Mouse (Mus musculus): ENCODE measurements around the gene Dapp1. TPM values are rescaled to one million over a fixed set of nuclear protein-coding genes. Genes with fewer than 3 reads are reported as not detected.
"Not testable (repeated sequence)": the region's sequence is repeated elsewhere in the genome, so short reads cannot be mapped to it uniquely, and the experiment has no call there.

Gene Dapp1
- total RNA-seq, 2 experiments from 2014 or later: 3.8 to 5.0 TPM

DNA sequence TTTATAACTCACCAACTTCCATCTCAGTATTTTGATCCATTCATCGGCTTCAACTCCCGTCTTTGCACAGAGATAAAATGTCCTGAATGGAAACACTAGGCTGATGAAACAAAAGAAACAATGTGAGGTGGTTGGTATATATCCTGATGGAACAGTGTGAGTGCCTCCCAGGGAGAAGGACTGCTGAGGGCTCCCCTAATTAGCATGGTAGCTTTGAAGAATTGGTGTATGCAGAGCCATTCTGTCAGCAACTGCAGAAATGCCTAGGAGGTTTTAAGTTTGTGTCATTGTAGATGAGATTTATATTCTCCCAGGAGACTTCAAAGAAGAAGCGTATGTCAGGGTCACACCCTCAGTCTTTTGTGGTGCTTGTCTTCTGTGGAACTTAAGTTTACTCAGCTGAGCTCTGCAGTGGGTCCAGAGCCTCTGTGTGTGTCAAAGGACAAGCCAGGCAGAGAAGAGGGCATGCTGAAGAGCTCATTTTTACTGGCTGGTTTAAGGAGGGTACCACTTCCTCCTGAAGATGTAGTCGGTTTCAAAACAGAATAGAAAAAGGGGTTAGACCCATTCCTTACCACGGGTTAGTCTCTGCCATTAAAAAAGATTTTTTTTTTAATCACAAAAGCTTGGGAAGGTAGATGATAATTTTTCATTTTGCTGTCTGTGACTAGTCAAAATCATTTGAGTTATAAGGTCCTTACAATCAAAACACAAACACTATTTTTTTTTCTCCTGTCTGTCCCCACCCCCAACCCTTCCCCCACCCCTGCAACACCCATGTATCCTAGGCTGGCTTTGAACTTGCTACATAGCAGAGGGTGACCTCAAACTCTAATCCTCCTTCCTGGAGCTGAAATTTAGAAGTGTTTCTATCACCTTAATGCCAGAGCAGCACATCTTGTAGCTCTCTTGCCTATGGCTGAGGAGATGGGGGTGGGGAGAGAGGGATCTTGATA, 45.5 kb downstream of the Dapp1 start:
- DNase-seq: no peak
- intact Hi-C loops (cut with DNase I): loop anchor here (1.0 to 5.0 kb wide), 2 partner anchors 51 to 210 kb away; no protein-coding TSS in a partner anchor

DNA sequence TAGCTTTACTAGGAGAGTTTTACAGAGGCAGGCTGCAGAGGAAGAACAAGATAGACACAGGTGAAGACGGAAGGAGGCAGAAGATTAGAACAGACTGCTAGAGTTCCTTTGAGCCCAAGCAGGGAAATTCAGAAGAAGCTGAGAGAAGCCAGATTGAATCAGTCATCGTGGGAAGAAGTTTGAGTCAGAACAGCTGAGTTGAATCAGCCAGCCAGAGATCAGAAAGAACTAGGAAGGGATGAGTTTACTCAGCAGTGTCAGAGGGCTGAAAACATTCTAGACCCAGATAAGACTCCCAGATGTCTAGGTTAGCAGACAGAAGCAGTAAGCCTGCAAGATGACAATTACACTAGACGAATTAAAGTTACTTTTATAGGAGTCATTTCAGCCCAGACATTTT, 47.4 kb downstream of the Dapp1 start:
- intact Hi-C loops (cut with DNase I): no loop called here
- DNase-seq: no peak

DNA sequence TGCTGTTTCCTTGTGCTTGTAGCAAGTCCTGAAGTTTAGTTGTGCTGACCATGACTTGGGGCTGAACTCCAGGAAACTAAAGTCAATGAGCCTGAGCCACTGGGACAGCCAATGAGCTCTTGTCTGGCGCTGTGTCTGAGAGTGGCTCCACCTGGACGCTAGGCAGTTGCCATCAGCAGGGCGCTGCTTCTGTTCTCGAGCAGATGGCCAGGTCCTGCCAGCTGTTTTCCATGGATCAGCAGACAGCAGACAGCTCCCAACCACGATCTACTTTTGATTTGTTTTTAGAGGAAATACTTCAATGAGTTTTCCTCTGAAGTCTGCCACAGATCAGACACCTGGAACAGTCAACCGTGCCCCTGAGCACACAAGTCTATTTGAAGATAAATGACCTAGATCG, 48.6 kb downstream of the Dapp1 start:
- DNase-seq: no peak
- intact Hi-C loops (cut with DNase I): no loop called here

DNA sequence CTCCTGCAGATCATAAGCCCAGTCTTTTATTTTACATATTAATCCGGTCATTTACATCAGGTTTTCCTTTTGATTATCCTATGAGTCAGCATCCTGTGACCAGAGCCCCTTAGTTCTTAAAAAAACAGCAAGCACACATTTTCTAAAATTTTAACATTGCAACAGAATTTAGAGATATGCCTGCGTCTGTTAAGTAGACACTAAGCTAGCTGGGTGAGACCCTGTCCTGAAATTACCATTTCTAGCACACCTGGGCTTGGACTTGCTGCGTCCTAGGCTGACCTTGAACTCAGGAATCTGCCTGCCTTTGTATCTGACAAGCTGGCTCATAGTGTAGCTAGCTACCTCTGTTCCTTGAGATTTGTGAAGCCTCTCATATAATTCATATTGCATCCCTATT, 51.4 kb downstream of the Dapp1 start:
- intact Hi-C loops (cut with DNase I): no loop called here
- no peak for DNase-seq

DNA sequence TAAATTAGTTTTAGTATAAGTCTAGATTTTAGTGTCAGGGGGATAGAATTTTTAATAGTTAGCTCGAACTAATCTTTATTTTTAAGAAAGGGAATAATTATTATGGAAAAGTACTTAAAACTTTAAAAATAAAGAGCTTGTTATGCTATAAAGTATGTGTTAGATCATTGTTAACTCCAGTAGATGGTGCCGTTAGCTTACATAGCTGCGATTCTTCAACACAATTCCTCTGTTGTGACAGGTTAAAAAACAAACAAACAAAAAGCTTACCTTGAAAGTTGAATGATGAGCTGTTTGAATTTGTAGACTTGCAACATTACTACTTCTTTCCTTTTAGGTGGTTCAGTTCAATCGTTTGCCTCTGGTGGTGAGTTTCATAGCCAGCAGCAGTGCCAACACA, 54.3 kb downstream of the Dapp1 start:
- intact Hi-C loops (cut with DNase I): no loop called here
- DNase-seq: no peak

DNA sequence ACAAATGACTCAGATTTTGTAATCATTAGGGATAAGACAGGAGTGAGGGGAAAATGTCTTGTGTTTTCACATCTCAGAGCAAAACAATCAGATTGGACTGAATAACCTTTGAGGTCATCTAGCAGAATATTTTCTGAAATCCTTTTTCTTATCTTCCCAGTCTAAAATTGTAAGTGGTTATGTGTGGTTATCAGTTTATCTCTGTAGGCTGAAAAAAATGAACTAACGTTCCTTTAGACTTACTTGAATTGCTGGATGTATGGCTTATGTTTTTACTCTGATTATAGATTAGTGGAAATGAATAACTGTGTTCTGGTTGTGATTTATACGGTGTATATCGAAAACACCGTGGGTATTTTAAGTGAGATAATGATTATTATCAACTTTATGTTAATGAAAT, 60.8 kb downstream of the Dapp1 start:
- DNase-seq: no peak
- intact Hi-C loops (cut with DNase I): no loop called here

DNA sequence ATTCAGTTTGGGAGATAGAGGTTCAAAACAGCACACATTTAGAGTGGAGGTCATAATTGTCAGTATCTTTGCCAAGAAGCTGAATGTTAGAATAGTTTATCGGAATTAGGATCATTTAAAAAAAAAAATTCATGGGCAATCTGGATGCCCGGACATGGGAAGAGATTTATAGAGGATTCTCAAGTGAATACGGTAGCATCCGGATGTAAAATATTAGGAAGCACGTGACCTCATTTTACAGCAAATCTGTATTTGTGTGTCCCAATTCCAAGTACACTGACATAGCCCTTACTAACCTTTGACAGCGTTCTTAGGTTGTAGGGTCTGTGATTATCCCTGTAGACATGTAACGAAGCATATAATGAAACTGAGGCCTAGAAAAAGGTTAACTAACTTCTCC, 61.9 kb downstream of the Dapp1 start:
- DNase-seq: no peak
- intact Hi-C loops (cut with DNase I): loop anchor here (2.0 to 10.0 kb wide), 2 partner anchors 55 to 145 kb away; partner anchors contain the start of gene H2afz

DNA sequence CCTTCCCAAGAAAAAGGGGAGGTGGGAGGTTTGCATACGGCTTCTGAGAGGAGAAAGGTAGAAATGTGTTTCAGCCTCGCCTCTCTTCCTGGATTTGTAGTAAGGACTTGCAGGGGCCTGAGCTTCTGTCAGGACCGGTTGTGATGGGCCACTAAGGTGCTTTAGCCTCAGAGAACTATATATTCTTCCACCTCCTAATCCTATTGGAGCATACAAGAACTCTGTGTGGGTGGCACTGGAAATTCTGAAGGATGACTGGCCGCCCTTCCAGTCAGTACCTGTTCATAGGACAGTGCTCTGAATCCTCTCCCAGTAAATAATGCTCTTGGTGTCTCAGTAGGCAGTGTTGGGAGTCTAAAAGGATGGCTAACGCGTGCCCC, 62.4 kb downstream of the Dapp1 start:
- no peak for DNase-seq
- intact Hi-C loops (cut with DNase I): loop anchor here (2.0 to 10.0 kb wide), 2 partner anchors 54 to 144 kb away; partner anchors contain the start of gene H2afz

DNA sequence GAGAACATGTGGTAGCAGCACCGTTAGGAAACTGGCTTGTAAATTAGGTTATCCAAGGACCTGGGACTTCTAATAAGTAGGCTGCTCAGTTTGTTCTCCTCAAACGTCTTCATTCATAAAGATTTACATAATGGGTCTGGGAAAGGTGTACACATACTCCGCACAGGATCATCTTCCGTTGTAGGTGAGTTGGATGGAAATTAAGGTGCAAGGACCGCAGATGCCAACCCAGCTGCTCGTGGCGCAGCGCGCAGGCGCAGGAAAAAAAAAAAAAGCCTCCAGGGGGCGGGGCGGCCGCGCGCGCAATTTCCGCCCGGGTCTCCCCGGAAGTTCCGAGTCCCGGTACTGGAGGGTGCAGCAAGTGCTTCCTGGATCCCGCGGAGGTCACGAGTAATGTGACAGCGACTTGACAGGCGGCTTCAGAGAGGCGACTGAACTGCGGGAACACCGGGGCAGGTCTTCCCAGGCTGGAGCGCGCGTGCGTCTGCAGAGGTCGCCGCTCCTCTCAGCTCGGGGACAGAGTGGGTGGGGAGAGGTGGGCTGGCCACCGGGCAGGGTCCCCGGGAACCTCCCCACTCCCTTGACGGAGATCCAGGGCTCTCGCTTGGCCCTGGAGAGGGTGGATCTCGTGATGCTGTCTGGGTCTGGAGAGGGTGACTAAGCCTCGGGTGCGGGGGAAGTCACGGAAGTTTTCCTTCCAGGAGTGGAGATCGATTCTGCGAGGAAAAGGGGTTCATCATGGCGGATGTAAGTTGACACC, 63.0 kb downstream of the Dapp1 start, which contains the start of gene Lamtor3:
Lamtor3 (plus strand) TSS at position 335 of the 760 bp plus-strand sequence.
- intact Hi-C loops (cut with DNase I): loop anchor here (2.0 to 10.0 kb wide), 2 partner anchors 54 to 144 kb away; partner anchors contain the start of gene H2afz
- DNase-seq: peak; percentile 88 to 89

DNA sequence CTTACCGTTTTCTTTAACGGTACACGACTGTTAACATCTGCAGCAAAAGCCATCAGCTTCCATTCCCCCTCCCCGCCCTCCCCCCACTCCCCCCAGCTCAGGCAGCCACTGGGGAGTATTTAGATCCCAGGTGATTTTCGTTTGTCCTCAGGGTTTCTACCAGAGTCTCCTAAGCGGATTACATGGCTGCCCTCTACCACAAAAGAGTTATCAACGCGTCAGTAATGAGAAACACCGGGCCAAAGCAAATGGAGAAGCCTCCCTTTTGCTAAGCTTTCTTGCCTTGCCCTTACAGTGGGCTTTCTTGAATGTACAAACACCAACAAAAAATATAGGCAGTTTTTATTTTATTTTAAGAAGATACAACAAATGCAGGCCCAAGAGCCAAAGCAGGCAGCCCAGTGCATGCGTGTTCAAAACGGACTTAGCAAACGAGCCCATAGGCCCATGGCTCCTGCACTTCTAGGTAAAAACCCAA, 63.6 kb downstream of the Dapp1 start:
- intact Hi-C loops (cut with DNase I): loop anchor here (1.0 to 10.0 kb wide), 3 partner anchors 53 to 228 kb away; partner anchors contain the start of gene H2afz
- DNase-seq: no peak

DNA sequence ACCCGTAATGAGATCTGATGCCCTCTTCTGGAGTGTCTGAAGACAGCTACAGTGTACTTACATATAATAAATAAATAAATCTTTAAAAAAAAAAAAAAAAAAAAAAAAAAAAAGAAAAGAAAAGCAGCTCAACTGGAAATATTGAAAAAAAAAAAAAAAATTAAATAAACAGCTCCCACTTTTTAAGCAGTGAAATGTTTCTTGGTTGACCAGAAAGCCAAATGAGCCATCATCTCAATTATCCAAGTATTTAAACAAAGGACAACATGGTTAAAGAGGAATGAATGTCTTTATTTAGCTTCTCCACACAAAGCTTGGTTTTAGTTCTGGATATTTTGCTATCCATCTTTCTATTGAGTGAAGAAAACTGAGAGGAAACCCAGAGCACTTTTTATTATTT, 66.8 kb downstream of the Dapp1 start:
- intact Hi-C loops (cut with DNase I): loop anchor here (10.0 kb wide), 1 partner anchor 140 kb away; no protein-coding TSS in a partner anchor

DNA sequence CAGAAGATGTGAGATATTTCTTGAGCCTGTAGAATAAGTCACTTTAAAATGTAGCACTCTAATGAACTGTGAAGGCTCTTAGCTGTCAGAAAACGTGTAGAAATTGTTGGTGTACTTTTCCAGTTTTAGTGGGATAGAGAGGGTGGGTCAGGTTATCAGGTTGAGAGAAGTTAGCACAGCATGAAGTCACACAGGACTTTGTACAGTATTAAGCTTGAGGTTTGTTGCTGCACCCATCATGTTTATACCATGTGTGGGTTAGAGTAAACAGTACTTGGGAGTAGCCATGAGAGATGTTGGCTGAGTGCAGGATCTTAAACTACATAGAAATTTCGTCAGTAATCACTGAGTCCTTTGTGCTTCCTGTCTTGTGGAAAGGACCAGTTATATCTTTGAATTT, 68.3 kb downstream of the Dapp1 start:
- intact Hi-C loops (cut with DNase I): loop anchor here (10.0 kb wide), 1 partner anchor 138 kb away; no protein-coding TSS in a partner anchor
- DNase-seq: no peak

More for the DNA sequence above, 66.8 kb downstream of the Dapp1 start:
- DNase-seq: not testable (repeated sequence)

DNA sequence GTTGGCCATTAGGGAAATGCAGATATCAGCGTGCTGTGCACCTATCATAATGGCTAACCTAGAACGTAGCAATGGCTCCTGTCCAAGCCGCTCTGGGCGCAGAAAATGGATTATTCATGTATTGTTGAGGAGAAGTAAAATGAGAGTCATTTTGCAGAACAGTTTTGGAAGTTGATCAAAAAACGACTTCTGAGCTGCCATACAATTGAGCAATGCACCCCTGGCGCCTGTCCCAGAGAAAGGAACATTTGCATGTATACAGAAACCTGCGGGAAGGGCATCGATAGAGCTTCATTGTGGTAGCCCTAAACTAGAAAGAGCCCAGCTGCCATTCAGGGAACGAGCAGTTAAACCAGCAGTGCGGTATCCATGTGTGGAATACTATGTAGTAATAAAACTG, 81.2 kb downstream of the Dapp1 start:
- DNase-seq: no peak
- intact Hi-C loops (cut with DNase I): no loop called here

DNA sequence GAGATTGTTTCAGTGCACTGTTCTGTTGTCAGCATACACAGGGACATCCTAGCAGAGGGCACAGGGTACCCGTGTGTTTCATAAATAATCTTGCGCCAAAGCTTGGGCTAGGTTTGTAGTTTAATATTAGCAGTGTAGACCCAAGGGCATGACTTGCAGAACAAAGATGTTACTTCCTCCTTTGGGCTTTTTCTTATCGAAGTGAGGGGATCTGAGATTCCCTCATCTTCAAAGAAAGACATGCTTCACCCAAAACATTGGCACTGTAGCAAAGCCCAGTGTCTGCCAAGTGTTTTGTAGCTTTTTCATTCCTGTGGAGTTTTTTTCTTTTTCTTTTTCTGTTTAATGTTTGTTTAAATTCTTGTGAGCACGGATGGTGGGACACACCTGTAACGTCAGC, 83.7 kb downstream of the Dapp1 start:
- no peak for DNase-seq
- intact Hi-C loops (cut with DNase I): no loop called here

DNA sequence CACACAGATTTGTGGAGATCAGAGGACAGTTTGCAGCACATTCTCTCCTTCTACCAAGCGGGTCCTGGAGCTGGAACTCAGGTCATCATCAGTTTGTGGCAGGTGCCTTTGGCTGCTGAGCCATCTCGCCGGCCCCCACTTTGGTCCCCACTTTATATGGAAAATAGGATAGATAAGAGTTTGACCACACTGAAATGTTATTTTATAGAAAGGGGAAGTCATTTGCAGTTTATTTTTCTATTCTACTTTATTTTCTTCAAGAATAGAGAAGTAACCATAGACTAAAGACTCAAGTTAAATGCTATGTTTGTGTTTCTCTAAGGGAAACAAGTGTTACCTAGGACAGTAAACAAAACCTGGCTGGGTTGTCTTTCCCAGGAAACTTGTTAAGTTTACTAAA, 84.5 kb downstream of the Dapp1 start:
- intact Hi-C loops (cut with DNase I): no loop called here
- no peak for DNase-seq

DNA sequence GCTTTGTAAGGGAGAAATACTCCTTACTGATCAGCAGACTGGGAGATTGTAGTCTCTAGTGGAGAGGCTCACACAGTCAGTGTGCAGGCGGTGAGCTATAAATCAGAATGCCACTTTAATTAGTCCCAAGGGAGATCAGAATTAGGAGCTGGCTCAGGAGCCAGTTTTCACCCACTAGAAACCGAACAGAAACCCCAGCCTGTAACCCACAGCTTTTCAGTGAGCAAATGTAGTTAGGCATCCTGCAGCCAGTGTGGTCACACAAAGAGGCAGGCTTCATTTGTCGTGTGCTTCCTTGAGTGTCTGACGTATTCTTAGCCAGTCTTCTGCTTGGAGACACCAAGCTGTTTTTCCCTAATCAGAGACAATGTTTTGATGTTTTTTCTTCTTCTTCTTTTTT, 85.0 kb downstream of the Dapp1 start:
- DNase-seq: no peak
- intact Hi-C loops (cut with DNase I): no loop called here

DNA sequence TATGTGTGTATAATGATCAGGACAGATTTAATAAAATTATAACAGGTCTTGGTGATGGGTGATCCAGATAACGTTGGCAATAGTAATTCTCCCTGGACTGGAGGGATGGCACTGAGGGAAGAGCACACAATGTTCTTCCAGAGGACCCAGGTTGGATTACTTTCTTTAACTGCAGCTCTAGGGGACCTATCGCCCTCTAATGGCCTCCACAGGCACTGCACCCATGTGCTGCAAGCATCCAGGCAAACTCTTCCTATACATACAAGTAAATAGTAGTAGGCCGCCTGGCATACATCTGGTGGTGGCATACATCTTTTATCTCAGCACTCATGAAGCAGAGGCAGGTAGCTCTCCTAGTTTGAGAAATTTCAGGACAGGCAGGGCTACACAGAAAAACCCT, 86.1 kb downstream of the Dapp1 start:
- no peak for DNase-seq
- intact Hi-C loops (cut with DNase I): no loop called here

DNA sequence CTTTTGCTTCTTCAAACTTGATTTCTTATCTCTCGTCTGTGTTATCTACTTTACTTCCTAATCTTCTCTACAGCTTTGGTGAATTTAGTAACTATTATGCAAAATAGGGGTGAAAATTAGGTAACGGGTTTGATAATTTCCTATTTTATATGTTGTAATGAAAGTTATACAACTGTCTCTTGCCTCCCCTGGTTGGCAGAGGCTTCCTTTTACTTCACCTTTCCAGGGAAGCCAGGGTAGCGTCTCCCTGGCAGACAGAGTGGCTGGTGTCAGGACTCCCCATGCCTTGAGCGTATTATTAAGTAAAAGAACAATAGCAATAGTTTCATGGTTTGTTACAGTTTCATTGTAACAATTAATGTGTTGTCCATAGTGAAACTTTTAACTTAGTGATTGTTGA, 87.6 kb downstream of the Dapp1 start:
- no peak for DNase-seq
- intact Hi-C loops (cut with DNase I): no loop called here

DNA sequence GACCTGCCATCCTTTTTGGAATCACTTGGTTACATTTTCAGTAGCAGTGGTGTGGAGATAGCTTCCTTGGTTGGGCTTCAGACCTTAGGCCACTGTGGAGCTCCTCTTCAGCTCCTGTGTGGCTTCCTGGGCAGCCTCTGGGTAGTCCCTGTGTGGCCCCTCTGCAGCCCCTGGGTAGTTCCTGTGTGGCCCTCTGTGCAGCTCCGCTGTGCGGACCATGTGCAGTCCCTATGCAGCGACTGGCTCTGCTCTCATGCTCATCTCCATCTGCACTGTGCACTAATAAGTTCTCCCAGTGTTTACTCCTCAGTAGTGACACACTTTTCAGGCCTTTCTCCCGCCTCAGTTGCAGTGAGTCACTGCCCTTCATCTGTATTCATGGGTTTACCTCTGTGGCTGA, 89.2 kb downstream of the Dapp1 start:
- intact Hi-C loops (cut with DNase I): no loop called here
- DNase-seq: no peak

DNA sequence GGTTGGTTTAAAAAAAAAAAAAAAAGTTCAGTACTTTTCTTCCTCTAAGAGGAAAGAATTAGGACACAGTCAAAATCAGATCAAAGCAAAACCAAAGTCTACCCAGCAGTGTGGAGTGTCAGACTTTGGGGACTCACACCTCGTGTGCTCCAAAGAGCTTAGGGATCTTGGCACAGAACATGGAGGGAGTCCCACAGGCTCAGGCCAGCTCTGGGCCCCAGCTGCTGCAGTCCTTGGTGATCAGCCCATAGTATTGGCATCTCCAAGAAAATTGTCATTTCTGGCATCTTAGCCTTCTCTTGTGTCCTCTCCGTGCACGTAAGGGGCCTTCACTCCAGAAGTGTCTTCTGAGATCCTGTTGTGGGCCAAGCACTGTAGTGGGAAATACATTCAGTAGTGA, 90.3 kb downstream of the Dapp1 start:
- intact Hi-C loops (cut with DNase I): no loop called here
- no peak for DNase-seq

DNA sequence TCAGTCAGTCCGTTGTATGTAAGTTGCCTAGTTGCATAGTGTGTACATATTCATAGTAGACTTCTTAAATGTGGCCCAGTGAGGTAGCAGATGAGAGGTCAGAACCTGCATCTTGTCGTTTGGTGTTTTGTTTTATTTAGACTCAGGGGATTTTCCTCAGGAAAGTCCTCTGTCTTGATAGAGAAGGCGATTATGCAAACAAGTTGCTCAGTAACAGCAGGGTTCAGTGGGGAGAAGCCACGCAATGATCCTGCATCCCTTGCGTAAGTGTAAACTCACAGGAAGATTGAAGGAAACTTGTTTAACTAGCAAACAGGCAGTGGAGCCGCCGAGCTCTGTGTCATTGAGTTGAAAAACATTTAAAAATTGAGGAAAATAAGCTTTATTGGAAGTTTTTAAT, 93.4 kb downstream of the Dapp1 start:
- intact Hi-C loops (cut with DNase I): no loop called here
- DNase-seq: no peak

Measured in heart, postnatal 14 days (tissue).